Mouse (Mus musculus): ENCODE data around the gene Rpl3l.

DNA sequence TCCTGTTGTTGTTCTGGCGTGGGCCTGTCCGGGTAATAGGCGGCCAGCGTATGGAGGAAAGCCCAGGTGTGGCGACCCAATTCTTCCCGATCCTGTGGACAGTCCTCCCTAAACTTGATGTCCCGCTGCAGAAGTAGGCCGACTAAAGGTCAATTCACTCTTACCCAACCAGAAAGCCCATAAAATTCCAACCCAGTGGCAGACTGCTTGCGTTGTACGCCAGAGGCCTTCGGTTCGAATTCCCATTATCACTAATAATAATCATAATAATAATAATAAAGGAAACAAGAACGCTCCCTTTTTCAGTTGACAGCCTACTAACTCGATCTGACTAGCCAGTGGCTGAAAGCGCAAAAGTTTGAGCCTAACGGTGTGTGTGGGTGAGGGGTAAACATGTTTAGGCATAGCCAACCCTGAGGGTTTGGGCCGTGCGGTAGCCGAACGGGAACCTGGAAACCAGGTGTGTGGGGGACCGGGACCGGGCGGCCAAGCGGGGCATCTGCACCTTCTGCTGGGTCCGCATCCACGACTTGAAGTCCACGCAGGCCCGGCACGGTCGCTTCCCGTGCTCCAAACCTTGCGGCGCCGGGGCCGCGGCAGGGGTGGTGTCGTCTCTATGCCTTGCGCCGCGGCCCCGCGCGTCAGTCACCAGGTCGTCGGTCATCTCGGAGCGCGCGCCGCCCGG is 32.2 kb upstream of the Rpl3l start:
- TF ChIP-seq CTCF (IDR thresholded peaks at IDR 0.05; ENCODE audit: borderline replicate concordance, insufficient read depth, low read length) (no peak), POLR2A (IDR thresholded peaks at IDR 0.05; ENCODE audit: low read depth, low read length) (no peak)
